19 mouse cellular contexts compared by ENCODE assay signal in the genomic region with DNA sequence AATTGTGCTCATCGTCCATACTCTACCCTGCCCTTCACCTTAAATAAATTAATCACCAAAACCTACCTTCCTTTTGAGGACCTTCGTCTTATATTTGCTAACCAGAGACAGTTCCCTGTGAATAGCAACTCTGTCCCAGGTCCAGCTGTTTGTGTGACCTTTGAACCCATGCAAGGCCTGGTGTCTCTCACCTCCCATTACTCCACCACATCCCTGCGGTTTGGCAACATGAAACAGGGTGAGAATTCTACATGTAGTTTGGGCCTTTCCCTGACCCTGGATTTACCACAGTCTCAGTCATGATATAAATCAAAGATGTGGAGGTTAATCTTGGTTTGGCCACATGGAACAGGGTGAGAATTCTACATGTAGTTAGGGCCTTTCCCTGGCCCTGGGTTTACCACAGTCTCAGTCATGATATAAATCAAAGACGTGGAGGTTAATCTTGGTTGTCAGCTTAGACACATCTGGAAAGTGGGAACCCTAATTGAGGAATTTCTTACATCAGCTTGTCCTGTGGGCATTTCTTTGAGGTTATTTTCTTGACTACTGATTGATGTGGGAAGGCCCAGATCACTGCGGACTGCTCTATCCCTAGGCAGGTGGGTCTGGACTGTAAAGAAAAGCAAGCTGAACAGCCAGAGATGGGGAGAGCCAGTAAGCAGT. TPM values are rescaled to one million over a fixed set of nuclear protein-coding genes. Genes with fewer than 3 reads are reported as not detected.
DNase-seq lines count a peak whose midpoint lies in the region; ATAC-seq lines count a peak whose summit lies in the region.
"Had no signal": no experiment of that assay in that cellular context is flagged by ENCODE, and none has a peak within 500 bp of the region (broad histone marks: within the 10 kb centered on the region; RNA-seq: fewer than 3 reads in every experiment).

No protein-coding gene starts in this region.

- no peaks in the 10 kb centered on the region for H3K9me3 ChIP-seq in heart, embryonic 10.5 days
- H3K9me3 ChIP-seq in embryonic facial prominence, embryonic 10.5 days = no peaks in the 10 kb centered on the region
- no peaks in the 10 kb centered on the region for H3K9me3 ChIP-seq in stomach, embryonic 15.5 days
- H3K9me3 ChIP-seq: hindbrain, embryonic 12.5 days; liver, embryonic 13.5 days had no signal

- H3K4me3 ChIP-seq in heart, embryonic 10.5 days = no peak overlapping the region
- H3K4me3 ChIP-seq in embryonic facial prominence, embryonic 10.5 days = no peak overlapping the region
- H3K4me3 ChIP-seq in stomach, embryonic 15.5 days (replicated peaks) = no peak overlapping the region
- H3K4me3 ChIP-seq: hindbrain, embryonic 12.5 days; liver, embryonic 13.5 days had no signal

- peak overlapping the region; percentile 36; the same call in 1 of the 2 replicates for H3K27ac ChIP-seq in heart, embryonic 10.5 days
- H3K27ac ChIP-seq in embryonic facial prominence, embryonic 10.5 days (replicated peaks) = peak overlapping the region; percentile 51
- H3K27ac ChIP-seq in stomach, embryonic 15.5 days = 0 out of 2 replicates have a peak overlapping the region, but pooled peaks have one; percentile 45
- H3K27ac ChIP-seq: hindbrain, embryonic 12.5 days; kidney, postnatal 0 days; liver, embryonic 13.5 days had no signal

- H3K4me1 ChIP-seq in heart, embryonic 10.5 days = peaks cover 41% of the 10 kb centered on the region
- peaks cover 54% of the 10 kb centered on the region for H3K4me1 ChIP-seq in embryonic facial prominence, embryonic 10.5 days
- peaks cover 32% of the 10 kb centered on the region; the same call in 1 of the 2 replicates for H3K4me1 ChIP-seq in stomach, embryonic 15.5 days

- WGBS in heart, embryonic 10.5 days = 57% methylated on average over 5 of the region's 5 CpGs
- WGBS in embryonic facial prominence, embryonic 10.5 days = 47% methylated on average over 5 of the region's 5 CpGs
- WGBS in stomach, embryonic 15.5 days = 51% methylated on average over 5 of the region's 5 CpGs

- no peak overlapping the region for H3K9ac ChIP-seq in stomach, embryonic 15.5 days
- H3K9ac ChIP-seq: hindbrain, embryonic 12.5 days; liver, embryonic 13.5 days had no signal

- no peaks in the 10 kb centered on the region for H3K36me3 ChIP-seq in heart, embryonic 10.5 days
- no peaks in the 10 kb centered on the region for H3K36me3 ChIP-seq in embryonic facial prominence, embryonic 10.5 days (replicated peaks)
- H3K36me3 ChIP-seq in stomach, embryonic 15.5 days = no peaks in the 10 kb centered on the region
- H3K36me3 ChIP-seq: hindbrain, embryonic 12.5 days; liver, embryonic 13.5 days had no signal

- H3K4me2 ChIP-seq in stomach, embryonic 15.5 days = no peak overlapping the region
- H3K4me2 ChIP-seq: hindbrain, embryonic 12.5 days; liver, embryonic 13.5 days had no signal

- ATAC-seq in stomach, embryonic 15.5 days (ENCODE audit: insufficient read depth, low FRiP score, low read depth) = no peak
- ATAC-seq: midbrain, embryonic 16.5 days had no signal

- H3K27me3 ChIP-seq in heart, embryonic 10.5 days (ENCODE audit: insufficient read depth, poor library complexity, severe bottlenecking) = no peaks in the 10 kb centered on the region
- no peaks in the 10 kb centered on the region for H3K27me3 ChIP-seq in embryonic facial prominence, embryonic 10.5 days (replicated peaks; ENCODE audit: low read depth, poor library complexity, severe bottlenecking)
- no peaks in the 10 kb centered on the region for H3K27me3 ChIP-seq in stomach, embryonic 15.5 days (replicated peaks)
- H3K27me3 ChIP-seq: hindbrain, embryonic 12.5 days; liver, embryonic 13.5 days had no signal

- no peak for DNase-seq in heart, embryonic 10.5 days (ENCODE audit: low spot score)
- no peak for DNase-seq in heart, adult 9 months (ENCODE audit: low spot score in 2 of 2)
- peak; percentile 23 for DNase-seq in ovary, adult 18-20 months (ENCODE audit: low spot score)
- no peak for DNase-seq in ovary, postnatal 10 days (ENCODE audit: low spot score)
- DNase-seq in embryonic facial prominence, embryonic 10.5 days (ENCODE audit: low spot score) = no peak
- DNase-seq in layer of hippocampus, adult 8-10 months (ENCODE audit: low spot score in 2 of 2) = no peak
- DNase-seq in cerebellum, adult 18-20 months = no peak
- DNase-seq: cerebellum, adult 8-10 months; liver, embryonic 13.5 days had no signal

RNA-seq across cellular contexts. Expression of gene Tekt3, which starts 40.2 kb away (rescaled TPM):
- not detected in 2 replicates for polyA plus RNA-seq in heart, embryonic 10.5 days (2016; fragmentation: Nextera tagmentation; extraction: Ambion mirVana)
- not detected in 2 replicates for polyA plus RNA-seq in embryonic facial prominence, embryonic 10.5 days (2016; fragmentation: Nextera tagmentation; extraction: Ambion mirVana)
- not detected in 2 replicates for polyA plus RNA-seq in stomach, embryonic 15.5 days (2015; fragmentation: Nextera tagmentation; extraction: Ambion mirVana)
- total RNA-seq in layer of hippocampus, adult 8-10 months (2022) = under 1 TPM in 3 of 4 experiments, not detected in 1; 0.18 to 0.36 (median 0.26) TPM
- total RNA-seq: left cerebral cortex, postnatal 14 days had no signal
- polyA plus RNA-seq: brain, embryonic 14.5 days; heart, postnatal 0 days; hindbrain, embryonic 12.5 days; intestine, embryonic 14.5 days; kidney, postnatal 0 days; liver, embryonic 13.5 days; midbrain, embryonic 16.5 days; neural tube, embryonic 11.5 days; small intestine, adult 2 months had no signal
